Mouse (Mus musculus) cerebellum, adult 2 months (tissue): ENCODE measurements around the gene Pnma1.

Experiments used
- CTCF ChIP-seq: fragments of 200-500 bp; IDR thresholded peaks from 2 replicates; pipeline ENCODE4 v1.5.1; 2011; ENCODE audit warnings: low read depth, mild to moderate bottlenecking, control low read depth, low read length, moderate library complexity, borderline replicate concordance; ENCODE audit not compliant: insufficient read depth
- POLR2A ChIP-seq: fragments of 200-500 bp; IDR thresholded peaks from 2 replicates; pipeline ENCODE4 v1.6.1; 2011; ENCODE audit warnings: low read length, control low read depth, borderline replicate concordance; ENCODE audit not compliant: insufficient read depth

DNA sequence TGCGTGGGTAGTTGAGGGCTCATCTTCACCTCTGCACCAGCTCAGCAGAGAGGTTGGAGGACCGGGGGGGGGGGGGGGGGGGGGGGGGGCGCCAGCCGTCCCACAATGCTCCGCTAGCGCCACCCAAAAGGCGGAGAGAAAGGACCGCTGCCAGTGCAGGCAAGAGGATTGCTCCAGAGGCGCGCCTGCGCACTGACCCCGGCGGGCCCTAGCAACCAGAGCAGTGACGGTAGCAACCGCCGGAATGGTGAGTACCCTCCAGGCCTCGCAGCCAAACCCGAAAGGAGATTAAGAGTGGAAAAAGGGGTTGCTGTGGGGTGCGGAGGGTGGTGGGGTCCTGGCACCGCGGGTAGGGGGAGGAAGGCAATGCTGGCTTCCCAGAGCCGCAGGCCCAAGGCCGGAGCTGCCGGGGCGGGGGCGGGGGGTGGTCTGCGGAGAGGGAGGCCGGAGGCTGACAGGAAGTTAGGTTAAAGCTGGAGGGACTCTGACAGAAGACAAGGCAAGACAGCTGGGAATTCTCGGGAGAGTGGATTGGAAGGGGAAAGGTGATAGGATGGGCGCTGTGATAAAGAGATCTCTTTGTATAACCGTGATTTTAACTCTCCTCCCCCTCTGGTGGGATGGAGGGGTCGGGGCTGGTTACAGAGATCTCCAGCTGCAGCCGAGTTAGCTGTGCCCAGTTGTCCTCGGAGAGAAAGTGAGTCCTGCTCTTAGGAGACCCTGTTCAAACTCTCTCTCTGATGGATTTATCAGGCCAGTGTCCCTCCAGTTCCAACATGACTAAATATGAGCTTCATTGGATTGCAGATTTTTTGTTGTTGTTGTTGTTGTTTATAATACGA, 33.9 kb downstream of the Pnma1 start, which contains the start of gene Dnal1:
- TF ChIP-seq POLR2A: peak; percentile 42; the same call in 1 of the 2 replicates
- TF ChIP-seq CTCF: no peak
